Mouse (Mus musculus) 416B (cell line): ENCODE measurements around the gene Efnb2.

Source experiments
- DNase-seq: peaks from one replicate; pipeline ENCODE4 v3.0.0; 2011; ENCODE audit warnings: low read depth

The Efnb2 gene

GRCm38 (mm10) chr8:8661103-8661758, at the start of gene Efnb2:
Gene Efnb2 (minus strand): TSS chr8:8661242.
- no peak for DNase-seq

- no peak for DNase-seq
These were observed 43.8 kb upstream of the Efnb2 start for GRCm38 (mm10) chr8:8704813-8705212.

- DNase-seq = no peak
These were observed 42.6 kb upstream of the Efnb2 start for GRCm38 (mm10) chr8:8703668-8704067.

- DNase-seq = no peak
These were observed 39.8 kb upstream of the Efnb2 start for GRCm38 (mm10) chr8:8700821-8701220.

- DNase-seq = no peak
These were observed 39.2 kb upstream of the Efnb2 start for GRCm38 (mm10) chr8:8700229-8700628.

GRCm38 (mm10) chr8:8690146-8691092, 29.4 kb upstream of the Efnb2 start, which contains the start of gene Arglu1:
Gene Arglu1 (minus strand): TSS chr8:8690521.
- peak; percentile 83 for DNase-seq

GRCm38 (mm10) chr8:8689454-8690145, 28.6 kb upstream of the Efnb2 start:
- peak; percentile 66 for DNase-seq

- DNase-seq = peak; percentile 18
These were observed 27.9 kb upstream of the Efnb2 start for GRCm38 (mm10) chr8:8688823-8689453.

GRCm38 (mm10) chr8:8685517-8685916, 24.5 kb upstream of the Efnb2 start:
- no peak for DNase-seq

- DNase-seq = no peak
These were observed 21.7 kb upstream of the Efnb2 start for GRCm38 (mm10) chr8:8682697-8683096.

- DNase-seq = no peak
These were observed 17.2 kb upstream of the Efnb2 start for GRCm38 (mm10) chr8:8678236-8678635.

GRCm38 (mm10) chr8:8674864-8675263, 13.8 kb upstream of the Efnb2 start:
- no peak for DNase-seq

GRCm38 (mm10) chr8:8661759-8662138, 707 bp upstream of the Efnb2 start:
- no peak for DNase-seq

- no peak for DNase-seq
These were observed 539 bp downstream of the Efnb2 start for GRCm38 (mm10) chr8:8660307-8661098.

- no peak for DNase-seq
These were observed 1.3 kb downstream of the Efnb2 start for GRCm38 (mm10) chr8:8659503-8660306.

- DNase-seq = no peak
These were observed 2.4 kb downstream of the Efnb2 start for GRCm38 (mm10) chr8:8658426-8659224.

- DNase-seq = no peak
These were observed 3.2 kb downstream of the Efnb2 start for GRCm38 (mm10) chr8:8657692-8658355.

- DNase-seq = no peak
These were observed 4.2 kb downstream of the Efnb2 start for GRCm38 (mm10) chr8:8656578-8657441.
